Mouse (Mus musculus) cerebellum, adult 9-11 months (tissue): Measurements from ENCODE around the gene Dnmt1.

Source experiments
- DNase-seq: peaks from one replicate; pipeline ENCODE4 v3.0.0; 2022

Gene Dnmt1

GRCm38 (mm10) chr9:20878041-20878709, 81.5 kb downstream of the Dnmt1 start:
- peak; percentile 100 for DNase-seq

GRCm38 (mm10) chr9:20877118-20878040, 82.3 kb downstream of the Dnmt1 start:
- no peak for DNase-seq

- DNase-seq, result peak; percentile 67
Measured at GRCm38 (mm10) chr9:20876318-20877117, 83.2 kb downstream of the Dnmt1 start.

GRCm38 (mm10) chr9:20875021-20875790, 84.5 kb downstream of the Dnmt1 start:
- DNase-seq, result peak; percentile 67

- DNase-seq, result no peak
Measured at GRCm38 (mm10) chr9:20873521-20873920, 86.2 kb downstream of the Dnmt1 start.

- DNase-seq, result peak; percentile 44
Measured at GRCm38 (mm10) chr9:20872991-20873390, 86.7 kb downstream of the Dnmt1 start.

- peak; percentile 35 for DNase-seq
Measured at GRCm38 (mm10) chr9:20870211-20871173, 89.2 kb downstream of the Dnmt1 start.

- peak; percentile 53 for DNase-seq
Measured at GRCm38 (mm10) chr9:20869246-20869645, 90.4 kb downstream of the Dnmt1 start.

- peak; percentile 83 for DNase-seq
Measured at GRCm38 (mm10) chr9:20868448-20869001, 91.2 kb downstream of the Dnmt1 start, which contains the start of gene A230050P20Rik. A230050P20Rik (plus strand) TSS chr9:20868642.

GRCm38 (mm10) chr9:20866879-20867278, 92.8 kb downstream of the Dnmt1 start:
- DNase-seq, result no peak

GRCm38 (mm10) chr9:20862225-20862624, 97.5 kb downstream of the Dnmt1 start:
- DNase-seq, result no peak

GRCm38 (mm10) chr9:20861821-20862220, 97.9 kb downstream of the Dnmt1 start:
- DNase-seq, result no peak

- DNase-seq, result no peak
Measured at GRCm38 (mm10) chr9:20859926-20860325, 99.8 kb downstream of the Dnmt1 start.
